ENCODE assay signal across 10 mouse cellular contexts in genomic region chr5:108758396-108758795, GRCm38 (mm10). TPM values are rescaled to one million over a fixed set of nuclear protein-coding genes. Genes with fewer than 3 reads are reported as not detected.
DNase-seq lines count a peak whose midpoint lies in the region; ATAC-seq and TF ChIP-seq lines count a peak whose summit lies in the region.
"Had no signal": no experiment of that assay in that cellular context is flagged by ENCODE, and none has a peak within 500 bp of the region (broad histone marks: within the 10 kb centered on the region; RNA-seq: fewer than 3 reads in every experiment).

No protein-coding gene starts in this region.

- H3K27me3 ChIP-seq in kidney, embryonic 15.5 days = no peaks in the 10 kb centered on the region
- no peaks in the 10 kb centered on the region for H3K27me3 ChIP-seq in Patski
- H3K27me3 ChIP-seq in liver, embryonic 11.5 days (replicated peaks; ENCODE audit: control insufficient read depth, insufficient read depth, low read length) = no peaks in the 10 kb centered on the region

- in situ Hi-C loops in Patski (cut with MboI; ENCODE audit: low pct_unique_long_range_greater_than_20kb) = no loop called here

- no peaks in the 10 kb centered on the region for H3K36me3 ChIP-seq in kidney, embryonic 15.5 days
- no peaks in the 10 kb centered on the region for H3K36me3 ChIP-seq in liver, embryonic 11.5 days (ENCODE audit: control insufficient read depth, insufficient read depth, low read length)

- CTCF ChIA-PET in Patski (lab: Charles Lee) = interaction anchor here (0.9 to 1.4 kb wide), 4 partner anchors 8 to 87 kb away, joined by 3 to 6 read pairs (median 3); no protein-coding TSS in a partner anchor

- POLR2A ChIA-PET in Patski (lab: Charles Lee) = no interaction called here

- no peak overlapping the region for H3K9ac ChIP-seq in kidney, embryonic 15.5 days
- H3K9ac ChIP-seq in liver, embryonic 11.5 days (ENCODE audit: low read depth, low read length) = no peak overlapping the region

- WGBS in kidney, embryonic 15.5 days = 60% methylated on average over 3 of the region's 3 CpGs
- 48% methylated on average over 3 of the region's 3 CpGs for WGBS in liver, embryonic 11.5 days

- no peak overlapping the region for H3K4me3 ChIP-seq in kidney, embryonic 15.5 days (replicated peaks)
- no peak overlapping the region for H3K4me3 ChIP-seq in liver, embryonic 11.5 days (ENCODE audit: low read depth, low read length)

- peak; percentile 4 for DNase-seq in kidney, adult 11 months
- no peak for DNase-seq in Patski (ENCODE audit: low read depth, low spot score)
- peak; percentile 44 for DNase-seq in embryo, embryonic 10.5 days (ENCODE audit: low spot score)
- peak; percentile 39 for DNase-seq in kidney, postnatal 14 days
- no peak for DNase-seq in liver, embryonic 11.5 days (ENCODE audit: low spot score)
- no peak for DNase-seq in spleen, postnatal 14 days (ENCODE audit: low spot score in 2 of 2)
- DNase-seq in spleen, adult 12 weeks (ENCODE audit: low spot score) = no peak

- H3K4me2 ChIP-seq in kidney, embryonic 15.5 days = no peak overlapping the region
- H3K4me2 ChIP-seq in liver, embryonic 11.5 days = no peak overlapping the region

- no peaks in the 10 kb centered on the region for H3K9me3 ChIP-seq in kidney, embryonic 15.5 days (replicated peaks)
- no peaks in the 10 kb centered on the region for H3K9me3 ChIP-seq in liver, embryonic 11.5 days (ENCODE audit: control insufficient read depth, low read length)

- ATAC-seq in kidney, embryonic 15.5 days (replicated peaks; ENCODE audit: low FRiP score) = no peak
- peak; percentile 70 for ATAC-seq in Patski
- peak; percentile 41 for ATAC-seq in liver, embryonic 11.5 days (replicated peaks; ENCODE audit: low FRiP score)

- H3K27ac ChIP-seq in kidney, embryonic 15.5 days = no peak overlapping the region
- no peak overlapping the region for H3K27ac ChIP-seq in liver, embryonic 11.5 days (ENCODE audit: low read depth, low read length)

- peak; percentile 68 for TF ChIP-seq CTCF in Patski (IDR thresholded peaks at IDR 0.05)

- H3K4me1 ChIP-seq in kidney, embryonic 15.5 days = no peaks in the 10 kb centered on the region
- no peaks in the 10 kb centered on the region for H3K4me1 ChIP-seq in liver, embryonic 11.5 days (replicated peaks; ENCODE audit: control insufficient read depth, insufficient read depth, low read length)

RNA-seq across cellular contexts. Expression of gene Rnf212, which starts 16.4 kb away (rescaled TPM):
- polyA plus RNA-seq in kidney, embryonic 15.5 days (2015; fragmentation: Nextera tagmentation; extraction: Ambion mirVana) = not detected in 2 replicates
- not detected for polyA plus RNA-seq in Patski (2021)
- polyA plus RNA-seq in liver, embryonic 11.5 days (2014; fragmentation: Nextera tagmentation; extraction: Ambion mirVana) = 2.4 and 3.2 TPM in 2 replicates

RNA-seq across cellular contexts. Expression of gene Tmed11, which starts 36.8 kb away (rescaled TPM):
- not detected in 2 replicates for polyA plus RNA-seq in kidney, embryonic 15.5 days (2015; fragmentation: Nextera tagmentation; extraction: Ambion mirVana)
- not detected for polyA plus RNA-seq in Patski (2021)
- polyA plus RNA-seq in liver, embryonic 11.5 days (2014; fragmentation: Nextera tagmentation; extraction: Ambion mirVana) = not detected in 2 replicates

RNA-seq across cellular contexts. Expression of gene Vmn2r8, which starts 50.3 kb away (rescaled TPM):
- not detected in 2 replicates for polyA plus RNA-seq in kidney, embryonic 15.5 days (2015; fragmentation: Nextera tagmentation; extraction: Ambion mirVana)
- not detected for polyA plus RNA-seq in Patski (2021)
- not detected in 2 replicates for polyA plus RNA-seq in liver, embryonic 11.5 days (2014; fragmentation: Nextera tagmentation; extraction: Ambion mirVana)
- polyA plus RNA-seq: liver, embryonic 16.5 days; stomach, embryonic 16.5 days had no signal

Comparison
In these comparisons a context has a peak if more than half of its experiments do, and no peak if none do; other contexts are left out.
1. DNase-seq: peak in kidney, adult 11 months (single experiment), embryo, embryonic 10.5 days (single experiment) and kidney, postnatal 14 days (single experiment); none in Patski (single experiment), liver, embryonic 11.5 days (single experiment), spleen, postnatal 14 days (0 of 2) and spleen, adult 12 weeks (single experiment).